Mouse (Mus musculus): ENCODE results near the gene Klhl24.

Klhl24 gene

DNA sequence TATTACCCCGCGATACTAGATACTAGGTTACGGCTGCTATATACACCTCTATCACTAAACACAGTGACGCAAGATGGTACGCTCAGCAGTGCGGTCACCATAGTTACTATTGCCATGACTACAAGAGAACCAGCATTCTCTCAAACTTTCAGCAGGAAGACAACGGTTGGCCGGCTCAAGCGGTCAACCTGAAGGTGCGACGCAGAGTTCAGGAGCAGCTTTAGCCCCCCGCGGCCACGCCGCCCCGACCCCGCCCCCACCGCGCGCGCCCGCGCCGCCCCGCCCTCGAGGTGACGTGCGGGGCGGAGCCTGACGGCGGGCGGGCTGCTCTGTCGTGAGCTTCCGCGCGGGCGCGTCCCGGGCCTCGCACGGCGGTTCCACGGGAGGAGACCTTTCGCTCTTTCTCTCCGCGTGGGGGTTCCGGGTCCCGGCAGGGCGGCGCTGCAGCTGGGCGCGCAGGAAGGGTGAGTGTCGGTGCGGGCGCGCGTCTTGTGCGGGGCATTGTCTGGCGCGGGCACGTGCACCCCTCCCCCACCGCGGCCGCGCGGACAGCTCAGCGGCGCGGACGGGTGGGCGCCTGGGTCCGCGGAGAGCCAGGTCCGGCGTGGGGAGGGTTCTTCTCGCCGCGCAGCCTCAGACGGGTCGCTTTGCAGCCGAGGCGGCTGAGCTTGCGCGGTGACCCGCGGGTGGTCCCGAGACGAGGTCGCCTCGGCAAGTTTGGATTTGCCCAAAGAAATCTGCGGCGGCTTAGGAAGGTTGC lies 43.6 kb downstream of the Klhl24 start, which contains the start of gene Yeats2:
Gene Yeats2 (plus strand): TSS at position 292 of the 760 bp plus-strand sequence.
- CTCF ChIA-PET: interaction anchor here (0.6 kb wide), 1 partner anchor 57 kb away, joined by 4 read pairs; no protein-coding TSS in a partner anchor

- CTCF ChIA-PET: no interaction called here
These were observed 47.2 kb downstream of the Klhl24 start for GRCm38 (mm10) chr16:20144568-20144967.

- CTCF ChIA-PET: no interaction called here
These were observed 54.6 kb downstream of the Klhl24 start for GRCm38 (mm10) chr16:20151991-20152390.

- CTCF ChIA-PET: no interaction called here
These were observed 56.4 kb downstream of the Klhl24 start for GRCm38 (mm10) chr16:20153742-20154141.

- CTCF ChIA-PET: no interaction called here
These were observed 62.8 kb downstream of the Klhl24 start for GRCm38 (mm10) chr16:20160130-20160529.

- CTCF ChIA-PET: no interaction called here
These were observed 71.7 kb downstream of the Klhl24 start for GRCm38 (mm10) chr16:20169071-20169470.

GRCm38 (mm10) chr16:20169471-20170106 lies 72.2 kb downstream of the Klhl24 start:
- CTCF ChIA-PET: no interaction called here
